Mouse (Mus musculus) brain, embryonic 18.5 days (tissue): Measurements from ENCODE around the gene Cbx4.

ENCODE experiments used
- DNase-seq: peaks from one replicate; pipeline ENCODE4 v3.0.0-alpha.2; 2012; ENCODE audit warnings: low read depth, low spot score

The Cbx4 gene

GRCm38 (mm10) chr11:119086144-119086971, at the start of gene Cbx4:
Cbx4 (minus strand) TSS chr11:119086221.
- peak; percentile 92 for DNase-seq

- DNase-seq, result no peak
Measured at GRCm38 (mm10) chr11:119134586-119134985, 48.6 kb upstream of the Cbx4 start.

- no peak for DNase-seq
Measured at GRCm38 (mm10) chr11:119133437-119134221, 47.6 kb upstream of the Cbx4 start.

GRCm38 (mm10) chr11:119132198-119133035, 46.4 kb upstream of the Cbx4 start:
- no peak for DNase-seq

- DNase-seq, result no peak
Measured at GRCm38 (mm10) chr11:119130081-119130765, 44.2 kb upstream of the Cbx4 start.

GRCm38 (mm10) chr11:119129281-119130058, 43.4 kb upstream of the Cbx4 start:
- DNase-seq, result no peak

- DNase-seq, result no peak
Measured at GRCm38 (mm10) chr11:119128668-119129280, 42.8 kb upstream of the Cbx4 start.

- DNase-seq, result no peak
Measured at GRCm38 (mm10) chr11:119127686-119128473, 41.9 kb upstream of the Cbx4 start.

- DNase-seq, result no peak
Measured at GRCm38 (mm10) chr11:119127147-119127546, 41.1 kb upstream of the Cbx4 start.

- DNase-seq, result no peak
Measured at GRCm38 (mm10) chr11:119125929-119126861, 40.2 kb upstream of the Cbx4 start.

GRCm38 (mm10) chr11:119124536-119124935, 38.5 kb upstream of the Cbx4 start:
- DNase-seq, result no peak

- no peak for DNase-seq
Measured at GRCm38 (mm10) chr11:119123522-119124319, 37.7 kb upstream of the Cbx4 start.

- DNase-seq, result no peak
Measured at GRCm38 (mm10) chr11:119122396-119122795, 36.4 kb upstream of the Cbx4 start.

- DNase-seq, result no peak
Measured at GRCm38 (mm10) chr11:119118905-119119304, 32.9 kb upstream of the Cbx4 start.

GRCm38 (mm10) chr11:119117945-119118344, 31.9 kb upstream of the Cbx4 start:
- no peak for DNase-seq

GRCm38 (mm10) chr11:119116992-119117391, 31.0 kb upstream of the Cbx4 start:
- no peak for DNase-seq

- no peak for DNase-seq
Measured at GRCm38 (mm10) chr11:119112721-119113120, 26.7 kb upstream of the Cbx4 start.
